Mouse (Mus musculus): ENCODE measurements around the gene Zdhhc14. TPM values are rescaled to one million over a fixed set of nuclear protein-coding genes. Genes with fewer than 3 reads are reported as not detected.
A peak's percentile ranks its signal among the peaks of the same experiment; 100 is the strongest.

The Zdhhc14 gene
- polyA plus RNA-seq, 1 experiment from 2014 or later, result 1.6 TPM

- Histone ChIP-seq H3K4me1 (ENCODE audit: insufficient read depth) (no peaks in the 10 kb centered on the region), H3K27ac (ENCODE audit: low read depth) (peak overlapping the region; percentile 54; the same call in 1 of the 2 replicates), H3K36me3 (ENCODE audit: insufficient read depth) (no peaks in the 10 kb centered on the region), H3K9me3 (ENCODE audit: low read depth, low read length) (0 out of 2 replicates have a peak, but pooled peaks cover 3% of the 10 kb centered on the region), H3K9ac (no peak overlapping the region), H3K4me3 (ENCODE audit: low read depth, low read length) (no peak overlapping the region), H3K4me2 (no peak overlapping the region), H3K27me3 (ENCODE audit: insufficient read depth, low read length) (no peaks in the 10 kb centered on the region)
- peak; percentile 86; the same call in 1 of the 2 replicates for ATAC-seq (ENCODE audit: insufficient read depth)
- 41% methylated on average over 10 of the region's 10 CpGs for WGBS
- peak; percentile 75 for DNase-seq
- no peak for TF ChIP-seq CTCF (IDR thresholded peaks at IDR 0.05; ENCODE audit: low read depth)
These were observed 231.3 kb downstream of the Zdhhc14 start for GRCm38 (mm10) chr17:5723601-5724189.

- no peaks in the 10 kb centered on the region for H3K4me1 ChIP-seq (ENCODE audit: insufficient read depth)
- no peak overlapping the region for H3K4me3 ChIP-seq (ENCODE audit: low read depth, low read length)
- H3K9me3 ChIP-seq (ENCODE audit: low read depth, low read length), result no peaks in the 10 kb centered on the region
- no peaks in the 10 kb centered on the region for H3K27me3 ChIP-seq (ENCODE audit: insufficient read depth, low read length)
- DNase-seq, result no peak
- peak; percentile 21; the same call in 1 of the 2 replicates for TF ChIP-seq CTCF (IDR thresholded peaks at IDR 0.05; ENCODE audit: low read depth)
- H3K9ac ChIP-seq, result no peak overlapping the region
- no peak overlapping the region for H3K27ac ChIP-seq (ENCODE audit: low read depth)
- no peaks in the 10 kb centered on the region for H3K36me3 ChIP-seq (ENCODE audit: insufficient read depth)
- ATAC-seq (ENCODE audit: insufficient read depth), result no peak
- no peak overlapping the region for H3K4me2 ChIP-seq
- 48% methylated on average over 4 of the region's 4 CpGs for WGBS
These were observed 237.3 kb downstream of the Zdhhc14 start for GRCm38 (mm10) chr17:5729587-5730125.

- H3K4me2 ChIP-seq, result no peak overlapping the region
- no peak overlapping the region for H3K4me3 ChIP-seq (ENCODE audit: low read depth, low read length)
- WGBS, result 84% methylated on average over 5 of the region's 5 CpGs
- no peaks in the 10 kb centered on the region for H3K27me3 ChIP-seq (ENCODE audit: insufficient read depth, low read length)
- no peak overlapping the region for H3K27ac ChIP-seq (ENCODE audit: low read depth)
- H3K9ac ChIP-seq, result no peak overlapping the region
- no peak for TF ChIP-seq CTCF (IDR thresholded peaks at IDR 0.05; ENCODE audit: low read depth)
- DNase-seq (no peak), ATAC-seq (ENCODE audit: insufficient read depth) (no peak)
- no peaks in the 10 kb centered on the region for H3K36me3 ChIP-seq (ENCODE audit: insufficient read depth)
- no peaks in the 10 kb centered on the region for H3K9me3 ChIP-seq (ENCODE audit: low read depth, low read length)
- no peaks in the 10 kb centered on the region for H3K4me1 ChIP-seq (ENCODE audit: insufficient read depth)
These were observed 238.2 kb downstream of the Zdhhc14 start for GRCm38 (mm10) chr17:5730538-5730937.

GRCm38 (mm10) chr17:5733400-5733799 lies 241.0 kb downstream of the Zdhhc14 start:
- no peak overlapping the region for H3K9ac ChIP-seq
- no peak overlapping the region for H3K27ac ChIP-seq (ENCODE audit: low read depth)
- ATAC-seq (ENCODE audit: insufficient read depth) (no peak), DNase-seq (peak; percentile 56)
- TF ChIP-seq CTCF (IDR thresholded peaks at IDR 0.05; ENCODE audit: low read depth), result peak; percentile 71
- no peak overlapping the region for H3K4me2 ChIP-seq
- no peaks in the 10 kb centered on the region for H3K4me1 ChIP-seq (ENCODE audit: insufficient read depth)
- no peaks in the 10 kb centered on the region for H3K9me3 ChIP-seq (ENCODE audit: low read depth, low read length)
- H3K27me3 ChIP-seq (ENCODE audit: insufficient read depth, low read length), result no peaks in the 10 kb centered on the region
- H3K4me3 ChIP-seq (ENCODE audit: low read depth, low read length), result no peak overlapping the region
- WGBS, result 20% methylated on average over 7 of the region's 7 CpGs
- no peaks in the 10 kb centered on the region for H3K36me3 ChIP-seq (ENCODE audit: insufficient read depth)

GRCm38 (mm10) chr17:5741061-5741460 lies 248.7 kb downstream of the Zdhhc14 start:
- Histone ChIP-seq H3K27ac (ENCODE audit: low read depth) (no peak overlapping the region), H3K4me3 (ENCODE audit: low read depth, low read length) (no peak overlapping the region), H3K27me3 (ENCODE audit: insufficient read depth, low read length) (no peaks in the 10 kb centered on the region), H3K9me3 (ENCODE audit: low read depth, low read length) (no peaks in the 10 kb centered on the region), H3K9ac (no peak overlapping the region), H3K4me2 (no peak overlapping the region), H3K36me3 (ENCODE audit: insufficient read depth) (no peaks in the 10 kb centered on the region), H3K4me1 (ENCODE audit: insufficient read depth) (no peaks in the 10 kb centered on the region)
- WGBS, result 90% methylated on average over 6 of the region's 6 CpGs
- TF ChIP-seq CTCF (IDR thresholded peaks at IDR 0.05; ENCODE audit: low read depth), result no peak
- no peak for ATAC-seq (ENCODE audit: insufficient read depth)
- DNase-seq, result no peak

- DNase-seq, result no peak
- Histone ChIP-seq H3K4me3 (ENCODE audit: low read depth, low read length) (no peak overlapping the region), H3K27ac (ENCODE audit: low read depth) (no peak overlapping the region), H3K4me1 (ENCODE audit: insufficient read depth) (no peaks in the 10 kb centered on the region), H3K4me2 (no peak overlapping the region), H3K27me3 (ENCODE audit: insufficient read depth, low read length) (no peaks in the 10 kb centered on the region), H3K36me3 (ENCODE audit: insufficient read depth) (no peaks in the 10 kb centered on the region), H3K9me3 (ENCODE audit: low read depth, low read length) (no peaks in the 10 kb centered on the region), H3K9ac (no peak overlapping the region)
- 93% methylated on average over 5 of the region's 5 CpGs for WGBS
- no peak for ATAC-seq (ENCODE audit: insufficient read depth)
- TF ChIP-seq CTCF (IDR thresholded peaks at IDR 0.05; ENCODE audit: low read depth), result no peak
These were observed 251.7 kb downstream of the Zdhhc14 start for GRCm38 (mm10) chr17:5744016-5744415.

GRCm38 (mm10) chr17:5746378-5746777 lies 254.0 kb downstream of the Zdhhc14 start:
- no peaks in the 10 kb centered on the region for H3K9me3 ChIP-seq (ENCODE audit: low read depth, low read length)
- no peak overlapping the region for H3K27ac ChIP-seq (ENCODE audit: low read depth)
- H3K4me2 ChIP-seq, result no peak overlapping the region
- no peak overlapping the region for H3K9ac ChIP-seq
- TF ChIP-seq CTCF (IDR thresholded peaks at IDR 0.05; ENCODE audit: low read depth), result no peak
- no peak overlapping the region for H3K4me3 ChIP-seq (ENCODE audit: low read depth, low read length)
- no peaks in the 10 kb centered on the region for H3K36me3 ChIP-seq (ENCODE audit: insufficient read depth)
- H3K27me3 ChIP-seq (ENCODE audit: insufficient read depth, low read length), result no peaks in the 10 kb centered on the region
- no peak for DNase-seq
- no peak for ATAC-seq (ENCODE audit: insufficient read depth)
- 90% methylated on average over 3 of the region's 3 CpGs for WGBS
- H3K4me1 ChIP-seq (ENCODE audit: insufficient read depth), result no peaks in the 10 kb centered on the region

All from lung, embryonic 14.5 days (tissue).